Mouse (Mus musculus) myocyte (in vitro differentiated cells): ENCODE data around the gene Arhgef3. TPM values are rescaled to one million over a fixed set of nuclear protein-coding genes. Genes with fewer than 3 reads are reported as not detected.

Experiments used
- H3K27me3 ChIP-seq: one replicate; pipeline ENCODE4 v1.6.1; 2011; ENCODE audit not compliant: control insufficient read depth, insufficient read depth, insufficient read length
- H3K36me3 ChIP-seq: one replicate; pipeline ENCODE4 v1.6.1; 2011; ENCODE audit not compliant: control insufficient read depth, insufficient read depth
- H3K4me2 ChIP-seq: one replicate; pipeline ENCODE4 v1.6.1; 2011; ENCODE audit warnings: low read depth, control low read depth
- H3K4me3 ChIP-seq: one replicate; pipeline ENCODE4 v1.5.1; 2011; ENCODE audit warnings: mild to moderate bottlenecking, control low read depth, moderate library complexity
- H3K79me2 ChIP-seq: one replicate; pipeline ENCODE4 v1.6.1; 2011; ENCODE audit not compliant: control insufficient read depth, insufficient read depth
- H3ac ChIP-seq: one replicate; pipeline ENCODE4 v1.6.1; 2011; ENCODE audit not compliant: control insufficient read depth, insufficient read length
- CEBPB ChIP-seq: IDR thresholded peaks from 2 replicates; pipeline ENCODE4 v1.6.1; 2011; ENCODE audit warnings: mild to moderate bottlenecking, moderate library complexity; ENCODE audit not compliant: poor library complexity, insufficient read depth, severe bottlenecking
- E2F4 ChIP-seq: IDR thresholded peaks from one replicate; pipeline ENCODE4 v1.6.1; 2011; ENCODE audit warnings: mild to moderate bottlenecking, control low read depth, moderate library complexity; ENCODE audit not compliant: insufficient read depth
- MAX ChIP-seq: IDR thresholded peaks from one replicate; pipeline ENCODE4 v1.6.1; 2011; ENCODE audit warnings: low read depth, mild to moderate bottlenecking, control low read depth
- MYOD1 ChIP-seq, 3 experiments: IDR thresholded peaks; one replicate each; pipeline ENCODE4 v1.6.1; 2011; ENCODE audit warnings: control low read depth in 2 of 3, low read depth in 2 of 3, mild to moderate bottlenecking in 2 of 3, moderate library complexity in 1 of 3; ENCODE audit not compliant: insufficient read length in 2 of 3, control insufficient read depth in 1 of 3
- MYOG ChIP-seq, 3 experiments: IDR thresholded peaks; one replicate each; pipeline ENCODE4 v1.6.1; 2011; ENCODE audit warnings: control low read depth in 2 of 3, low read depth in 2 of 3, mild to moderate bottlenecking in 2 of 3; ENCODE audit not compliant: insufficient read length in 2 of 3, control insufficient read depth in 1 of 3, insufficient read depth in 1 of 3
- POLR2A ChIP-seq: IDR thresholded peaks from one replicate; pipeline ENCODE4 v1.6.1; 2011; ENCODE audit warnings: low read depth, mild to moderate bottlenecking, control low read depth, moderate library complexity; ENCODE audit not compliant: insufficient read length
- POLR2AphosphoS2 ChIP-seq: IDR thresholded peaks from one replicate; pipeline ENCODE4 v1.6.1; 2011; ENCODE audit warnings: low read depth, control low read depth; ENCODE audit not compliant: insufficient read length
- REST ChIP-seq: IDR thresholded peaks from one replicate; pipeline ENCODE4 v1.6.1; 2011; ENCODE audit warnings: mild to moderate bottlenecking, control low read depth, moderate library complexity; ENCODE audit not compliant: insufficient read depth, insufficient read length
- SRF ChIP-seq: IDR thresholded peaks from one replicate; pipeline ENCODE4 v1.6.1; 2011; ENCODE audit warnings: low read depth; ENCODE audit not compliant: control insufficient read depth, insufficient read length
- TCF12 ChIP-seq: IDR thresholded peaks from one replicate; pipeline ENCODE4 v1.6.1; 2011; ENCODE audit warnings: mild to moderate bottlenecking, control low read depth; ENCODE audit not compliant: poor library complexity, insufficient read depth, severe bottlenecking
- TCF3 ChIP-seq: IDR thresholded peaks from one replicate; pipeline ENCODE4 v1.6.1; 2011; ENCODE audit warnings: low read depth, control low read depth; ENCODE audit not compliant: insufficient read length
- USF1 ChIP-seq: IDR thresholded peaks from one replicate; pipeline ENCODE4 v1.6.1; 2011; ENCODE audit warnings: low read depth, mild to moderate bottlenecking, control low read depth, moderate library complexity
- polyA plus RNA-seq: library from polyadenylated mRNA; unstranded; fragments of >200 nt; fragmentation: generic; extraction: Trizol; gene quantifications from one replicate; pipeline ENCODE4 v1.2.1, GENCODE M21; 2012; ENCODE audit warnings: missing spikeins

Gene Arhgef3
- polyA plus RNA-seq, 1 experiment: 6.6 TPM

DNA sequence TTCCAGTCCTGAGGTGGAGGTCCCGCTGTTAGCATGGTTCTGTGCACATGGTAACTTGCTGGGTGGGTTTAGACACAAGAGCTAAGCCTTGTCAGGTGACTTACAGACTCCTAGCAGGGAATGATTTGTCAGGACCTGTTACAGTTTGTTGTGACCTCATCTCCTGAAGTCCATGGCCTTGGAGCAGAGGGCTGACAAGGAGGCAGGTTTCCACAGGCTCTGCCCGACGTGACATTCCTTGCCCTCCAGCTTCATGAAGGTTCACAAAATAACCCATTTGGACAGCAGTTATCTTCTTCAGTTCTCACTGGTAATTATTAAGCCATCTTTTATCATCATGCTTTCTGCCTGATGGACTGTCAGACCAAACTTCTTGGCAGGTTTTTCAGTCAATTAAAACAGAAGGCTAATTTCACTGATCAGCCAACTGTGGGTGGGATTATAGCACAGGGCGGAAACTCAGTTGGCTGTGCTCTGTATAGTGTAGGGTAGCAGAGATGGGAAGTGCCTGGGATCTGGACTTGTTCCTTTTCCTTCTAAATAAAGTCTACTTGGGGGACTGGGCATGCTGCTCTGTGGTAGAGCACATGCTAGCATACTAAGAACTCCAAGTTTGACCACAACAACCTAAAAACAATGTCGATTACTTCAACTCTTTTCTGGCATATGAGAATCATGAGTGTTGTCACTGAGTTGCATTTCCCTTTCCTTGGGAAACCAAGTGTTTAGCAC lies 187.2 kb downstream of the Arhgef3 start:
- Histone ChIP-seq H3K27me3 (no peaks in the 10 kb centered on the region), H3K36me3 (no peaks in the 10 kb centered on the region), H3K4me2 (no peak overlapping the region), H3ac (no peak overlapping the region), H3K79me2 (no peaks in the 10 kb centered on the region), H3K4me3 (no peak overlapping the region)
- TF ChIP-seq E2F4: no peak
- no peak for TF ChIP-seq TCF3
- TF ChIP-seq POLR2A: no peak
- no peak for TF ChIP-seq POLR2AphosphoS2
- no peak for TF ChIP-seq REST
- no peak for TF ChIP-seq MYOG (IDR thresholded peaks at IDR 0.05; ENCODE audit: control insufficient read depth in 1 of 3, insufficient read depth in 1 of 3, insufficient read length in 2 of 3, low read depth in 2 of 3)
- no peak for TF ChIP-seq TCF12
- TF ChIP-seq MAX: no peak
- TF ChIP-seq SRF: no peak
- no peak for TF ChIP-seq USF1
- no peak for TF ChIP-seq MYOD1 (IDR thresholded peaks at IDR 0.05; ENCODE audit: control insufficient read depth in 1 of 3, insufficient read length in 2 of 3, low read depth in 2 of 3)
- no peak for TF ChIP-seq CEBPB

DNA sequence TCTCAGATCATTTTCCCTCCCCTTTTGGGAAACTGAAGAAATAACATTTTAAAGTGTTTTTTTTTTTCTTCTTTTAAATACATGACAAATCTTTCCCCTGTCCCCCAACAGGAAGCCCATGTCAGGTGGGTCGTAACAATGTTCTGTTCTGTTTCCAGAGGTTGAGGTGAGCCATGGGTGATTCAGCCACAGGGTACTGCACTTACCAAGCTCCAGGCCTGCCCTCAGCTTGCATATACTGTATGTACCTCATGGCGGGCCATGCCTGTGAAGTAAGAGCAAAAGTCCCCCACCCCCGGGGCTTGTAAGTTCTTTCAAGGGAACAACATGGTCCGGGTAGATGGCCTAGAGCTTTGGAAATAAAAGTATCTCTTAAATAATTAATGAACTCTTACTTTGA lies 188.6 kb downstream of the Arhgef3 start:
- H3ac ChIP-seq: no peak overlapping the region
- no peaks in the 10 kb centered on the region for H3K27me3 ChIP-seq
- no peak overlapping the region for H3K4me3 ChIP-seq
- no peaks in the 10 kb centered on the region for H3K36me3 ChIP-seq
- H3K4me2 ChIP-seq: no peak overlapping the region
- no peaks in the 10 kb centered on the region for H3K79me2 ChIP-seq
- TF ChIP-seq MAX (no peak), POLR2A (no peak), E2F4 (no peak), CEBPB (no peak), POLR2AphosphoS2 (no peak), SRF (no peak), MYOG (IDR thresholded peaks at IDR 0.05; ENCODE audit: control insufficient read depth in 1 of 3, insufficient read depth in 1 of 3, insufficient read length in 2 of 3, low read depth in 2 of 3) (no peak), TCF3 (no peak), USF1 (no peak), TCF12 (no peak), MYOD1 (IDR thresholded peaks at IDR 0.05; ENCODE audit: control insufficient read depth in 1 of 3, insufficient read length in 2 of 3, low read depth in 2 of 3) (no peak), REST (no peak)

DNA sequence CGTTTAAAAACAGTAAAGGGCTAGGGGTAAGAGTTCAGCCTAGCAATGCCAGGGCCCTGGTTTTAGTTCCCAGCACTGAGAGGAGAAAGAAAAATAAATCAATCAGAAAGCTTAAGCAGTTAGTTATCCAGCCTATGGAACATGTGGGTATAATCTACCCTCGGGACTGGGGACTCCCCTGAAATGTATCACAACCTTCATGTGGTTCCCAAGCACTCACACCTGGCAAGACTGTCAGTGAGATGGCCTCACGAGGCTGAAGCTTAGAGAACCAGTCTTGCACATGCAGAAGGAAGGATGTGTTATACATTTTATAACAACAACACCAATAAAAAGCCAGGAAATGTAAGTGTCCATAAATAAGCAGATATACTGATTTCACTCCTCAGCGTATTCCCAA lies 189.7 kb downstream of the Arhgef3 start:
- H3K36me3 ChIP-seq: no peaks in the 10 kb centered on the region
- H3K27me3 ChIP-seq: no peaks in the 10 kb centered on the region
- no peaks in the 10 kb centered on the region for H3K79me2 ChIP-seq
- TF ChIP-seq MYOD1 (IDR thresholded peaks at IDR 0.05; ENCODE audit: control insufficient read depth in 1 of 3, insufficient read length in 2 of 3, low read depth in 2 of 3): no peak
- no peak for TF ChIP-seq MYOG (IDR thresholded peaks at IDR 0.05; ENCODE audit: control insufficient read depth in 1 of 3, insufficient read depth in 1 of 3, insufficient read length in 2 of 3, low read depth in 2 of 3)
- no peak for TF ChIP-seq REST
- no peak for TF ChIP-seq POLR2AphosphoS2
- no peak for TF ChIP-seq TCF3
- no peak for TF ChIP-seq E2F4
- no peak for TF ChIP-seq MAX
- no peak for TF ChIP-seq POLR2A
- no peak for TF ChIP-seq USF1
- TF ChIP-seq TCF12: no peak
- no peak for TF ChIP-seq SRF
- TF ChIP-seq CEBPB: no peak
- H3K4me3 ChIP-seq: no peak overlapping the region
- no peak overlapping the region for H3K4me2 ChIP-seq
- no peak overlapping the region for H3ac ChIP-seq

DNA sequence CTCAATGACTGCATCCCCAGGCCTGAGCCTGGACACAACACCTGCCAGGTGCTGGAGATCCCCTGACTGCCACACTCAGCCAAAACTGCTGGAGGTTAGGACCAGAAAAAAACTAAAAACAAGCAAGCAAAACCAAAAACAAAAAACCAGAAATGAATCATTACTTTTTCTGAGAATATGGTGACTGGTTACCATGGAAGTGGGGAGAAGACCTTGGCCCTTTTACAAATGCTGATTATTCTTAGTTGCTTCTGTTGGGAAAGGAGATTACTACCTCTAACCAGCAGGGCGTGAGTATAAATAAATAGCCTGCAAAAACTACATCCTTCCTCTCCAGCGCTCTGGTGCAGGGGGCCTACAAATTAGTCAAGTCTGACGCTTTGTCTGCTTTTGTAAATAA lies 194.1 kb downstream of the Arhgef3 start:
- TF ChIP-seq TCF3 (no peak), E2F4 (no peak), TCF12 (no peak), MYOD1 (IDR thresholded peaks at IDR 0.05; ENCODE audit: control insufficient read depth in 1 of 3, insufficient read length in 2 of 3, low read depth in 2 of 3) (no peak), POLR2A (no peak)
- no peaks in the 10 kb centered on the region for H3K79me2 ChIP-seq
- H3K4me2 ChIP-seq: no peak overlapping the region
- H3K36me3 ChIP-seq: no peaks in the 10 kb centered on the region
- H3K27me3 ChIP-seq: no peaks in the 10 kb centered on the region
- no peak overlapping the region for H3K4me3 ChIP-seq
- H3ac ChIP-seq: no peak overlapping the region

DNA sequence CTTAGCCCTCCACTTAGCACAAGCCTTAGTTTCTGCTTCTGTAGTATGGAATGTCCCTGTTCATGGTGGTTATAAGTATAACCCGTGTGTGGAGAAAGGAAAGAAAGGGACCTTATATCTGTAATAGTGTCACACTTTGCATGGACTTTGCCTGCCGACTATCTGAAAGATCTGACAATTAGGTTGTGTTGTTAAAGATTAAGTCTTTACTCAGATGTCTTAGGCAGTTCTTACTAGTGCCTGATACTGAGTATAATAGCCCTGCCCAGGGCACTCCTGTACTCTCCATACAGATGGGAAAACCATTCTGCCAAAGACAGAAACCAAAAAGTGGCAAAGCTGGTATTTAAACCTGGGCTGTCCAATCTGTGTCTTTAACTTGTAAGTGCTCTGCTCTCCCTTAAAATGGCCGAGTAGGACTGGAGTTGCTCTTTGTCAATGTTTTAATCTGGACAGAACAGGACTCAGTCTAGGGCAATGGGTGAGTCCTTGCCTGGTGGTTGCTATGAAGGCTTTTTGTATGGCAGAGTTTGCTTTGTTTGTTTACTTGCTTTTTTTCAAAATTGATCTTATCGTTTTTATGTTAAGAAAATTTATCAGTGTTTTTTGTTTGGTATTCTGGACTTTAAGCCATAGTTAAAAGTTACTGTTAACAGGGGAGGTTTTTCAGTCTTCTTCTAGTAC lies 196.0 kb downstream of the Arhgef3 start:
- H3K27me3 ChIP-seq: no peaks in the 10 kb centered on the region
- TF ChIP-seq USF1 (no peak), POLR2AphosphoS2 (no peak), CEBPB (no peak), MAX (no peak), E2F4 (no peak), MYOG (IDR thresholded peaks at IDR 0.05; ENCODE audit: control insufficient read depth in 1 of 3, insufficient read depth in 1 of 3, insufficient read length in 2 of 3, low read depth in 2 of 3) (no peak), MYOD1 (IDR thresholded peaks at IDR 0.05; ENCODE audit: control insufficient read depth in 1 of 3, insufficient read length in 2 of 3, low read depth in 2 of 3) (no peak), POLR2A (no peak), REST (no peak), TCF12 (no peak), SRF (no peak), TCF3 (no peak)
- no peaks in the 10 kb centered on the region for H3K79me2 ChIP-seq
- H3K36me3 ChIP-seq: no peaks in the 10 kb centered on the region
- no peak overlapping the region for H3K4me3 ChIP-seq
- no peak overlapping the region for H3ac ChIP-seq
- no peak overlapping the region for H3K4me2 ChIP-seq
